Mouse (Mus musculus): ENCODE results near the gene Bloc1s1.

Bloc1s1 gene

DNA sequence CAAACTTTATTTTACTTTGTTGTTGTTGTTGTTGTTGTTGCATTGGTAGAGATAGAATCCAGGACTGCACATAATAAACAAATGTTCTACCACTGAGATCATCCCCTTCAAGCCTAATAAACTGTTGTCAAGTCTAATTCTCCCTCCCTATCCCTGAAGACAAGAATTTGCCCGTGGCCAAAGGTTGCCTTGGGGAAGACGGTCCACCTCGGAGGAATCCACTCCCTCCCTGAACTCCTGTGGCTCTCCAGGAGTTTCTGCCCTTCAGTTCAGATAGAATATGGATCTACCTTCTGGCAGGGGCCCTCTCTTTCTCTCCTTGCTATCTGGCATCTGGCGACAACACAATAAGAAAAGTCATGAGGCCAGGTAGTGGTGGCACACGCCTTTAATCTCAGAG lies 19.0 kb downstream of the Bloc1s1 start:
- no peak for DNase-seq (ENCODE audit: low spot score)

- DNase-seq (ENCODE audit: low spot score) = no peak
Observed at GRCm38 (mm10) chr10:128902409-128902988, 21.3 kb downstream of the Bloc1s1 start.

- no peak for DNase-seq (ENCODE audit: low spot score)
Observed at GRCm38 (mm10) chr10:128901409-128901808, 22.4 kb downstream of the Bloc1s1 start.

- no peak for DNase-seq (ENCODE audit: low spot score)
Observed at GRCm38 (mm10) chr10:128900698-128901097, 23.1 kb downstream of the Bloc1s1 start, which contains the start of gene Cd63. Cd63 (plus strand) TSS chr10:128900989.

- no peak for DNase-seq (ENCODE audit: low spot score)
Observed at GRCm38 (mm10) chr10:128899759-128900490, 23.9 kb downstream of the Bloc1s1 start.

DNA sequence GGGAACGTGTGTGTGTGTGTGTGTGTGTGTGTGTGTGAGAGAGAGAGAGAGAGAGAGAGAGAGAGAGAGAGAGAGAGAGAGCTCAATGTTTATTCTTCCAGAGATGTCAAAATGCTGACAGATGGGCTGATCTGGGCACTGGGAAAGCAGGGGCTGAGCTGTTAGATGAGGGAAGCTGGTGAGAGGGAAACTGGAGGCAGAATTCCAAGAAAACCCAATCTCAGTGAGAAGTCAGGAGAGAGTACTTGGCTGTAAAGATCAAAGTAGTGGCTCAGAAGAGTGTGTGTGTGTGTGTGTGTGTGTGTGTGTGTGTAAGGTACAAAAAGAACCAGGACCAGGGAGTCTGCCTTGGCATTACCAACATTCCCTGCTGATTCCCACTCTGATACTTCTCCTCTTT lies 26.3 kb downstream of the Bloc1s1 start:
- no peak for DNase-seq (ENCODE audit: low spot score)

- DNase-seq (ENCODE audit: low spot score) = no peak
Observed at GRCm38 (mm10) chr10:128896807-128897206, 27.0 kb downstream of the Bloc1s1 start.

DNA sequence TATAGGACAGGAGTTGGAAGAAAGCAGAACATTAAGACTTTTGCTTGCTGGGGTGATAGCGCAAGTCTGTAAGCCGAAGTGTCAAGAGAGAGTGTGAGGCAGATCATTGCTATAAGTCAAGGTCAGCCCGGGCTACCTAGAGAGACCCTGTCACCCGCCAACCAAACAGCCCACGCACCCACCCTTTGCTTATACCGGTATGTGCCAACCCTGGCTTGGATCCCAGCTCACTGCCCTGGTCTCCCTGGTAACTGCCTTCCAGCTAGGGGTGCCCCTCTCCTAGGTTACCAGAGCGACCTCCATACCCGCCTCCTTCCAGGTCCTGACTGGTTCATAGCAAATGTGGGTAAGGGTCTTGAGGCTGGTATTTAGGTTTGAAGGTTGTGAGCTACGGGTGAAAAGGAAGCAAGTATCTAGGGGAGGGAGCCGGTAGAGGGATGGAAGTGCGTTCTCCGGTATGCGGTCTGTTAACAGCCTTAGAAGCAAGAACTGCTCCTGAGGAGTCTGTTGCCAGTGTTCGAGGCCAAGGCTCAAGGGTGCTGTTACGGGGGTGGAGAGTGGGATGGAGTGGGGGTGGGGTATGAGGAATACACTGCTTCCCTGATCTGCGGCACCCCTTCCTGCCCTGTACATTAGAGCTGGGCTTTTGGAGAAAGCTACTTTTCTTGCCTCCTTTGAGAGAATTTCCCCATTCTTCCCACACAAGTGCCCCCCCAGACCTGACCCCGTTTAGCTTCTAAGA lies 27.7 kb downstream of the Bloc1s1 start:
- DNase-seq (ENCODE audit: low spot score) = no peak

- DNase-seq (ENCODE audit: low spot score) = peak; percentile 94
Observed at GRCm38 (mm10) chr10:128895437-128895836, 28.4 kb downstream of the Bloc1s1 start.

DNA sequence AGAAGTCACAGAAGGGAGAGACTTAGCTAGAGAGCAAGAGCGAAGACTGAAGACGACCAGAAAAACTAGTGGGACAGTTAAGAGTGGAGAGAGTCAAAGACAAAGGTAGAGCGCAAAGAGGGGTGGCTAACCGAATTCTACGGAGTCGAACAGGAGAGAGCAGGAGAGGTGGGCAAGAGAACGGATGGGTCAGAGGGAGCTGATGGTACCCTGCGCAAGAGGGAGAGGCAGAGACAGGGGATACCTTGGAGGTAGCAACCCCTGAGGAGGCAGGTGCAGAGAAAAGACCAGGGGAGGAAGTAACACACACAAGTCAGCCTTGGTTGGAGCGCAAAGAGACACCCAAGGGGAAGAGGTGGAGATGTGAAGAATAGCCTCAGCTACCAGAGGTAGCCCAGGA lies 31.6 kb downstream of the Bloc1s1 start:
- DNase-seq (ENCODE audit: low spot score) = peak; percentile 36

- peak; percentile 87 for DNase-seq (ENCODE audit: low spot score)
Observed at GRCm38 (mm10) chr10:128891296-128892094, 32.3 kb downstream of the Bloc1s1 start, which contains the start of gene Gdf11. Gdf11 (minus strand) TSS chr10:128891718.

DNA sequence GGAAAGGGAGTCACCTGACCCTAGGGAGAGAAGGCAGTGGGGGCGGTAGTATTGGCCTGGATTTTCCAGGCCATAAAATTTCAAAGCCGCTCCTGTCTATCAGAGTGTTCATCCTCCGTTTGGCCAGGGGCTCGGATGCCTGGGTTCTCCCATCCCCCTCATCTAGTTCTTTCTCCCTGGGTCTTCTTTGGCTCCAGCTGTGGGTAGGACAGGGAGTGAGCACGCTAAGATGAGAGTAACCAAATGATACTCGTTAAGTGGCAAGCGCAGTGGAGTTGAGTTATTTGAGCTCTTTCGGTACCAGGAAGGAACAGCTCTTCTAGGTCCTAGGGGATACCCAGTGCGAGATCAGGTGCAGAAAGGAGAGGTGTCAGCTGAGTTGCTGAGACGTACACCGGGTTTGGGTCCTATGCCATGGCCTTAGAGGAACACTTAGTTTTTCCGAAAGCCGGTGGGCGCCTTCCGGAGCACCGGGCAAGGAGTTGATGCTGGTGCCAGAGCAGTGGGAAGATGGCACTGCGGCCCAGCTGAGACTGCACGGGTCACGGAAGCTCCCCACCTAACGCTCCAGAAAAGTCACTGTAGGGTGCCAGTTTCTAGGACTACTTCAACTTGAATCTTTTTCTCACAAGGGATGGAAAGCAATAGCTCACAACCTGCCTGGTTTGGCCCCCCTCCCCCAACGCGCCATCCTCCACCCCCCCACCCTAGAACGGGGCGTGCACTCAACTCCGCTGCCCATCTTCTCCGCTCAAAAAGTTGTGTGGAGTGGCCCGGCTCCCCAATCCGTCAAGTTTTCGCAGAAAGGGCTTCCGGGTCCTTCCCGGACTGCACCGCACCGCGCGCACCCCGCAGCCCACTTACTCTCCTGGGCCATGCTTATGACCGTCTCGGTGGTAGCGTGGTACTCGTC lies 33.2 kb downstream of the Bloc1s1 start:
- DNase-seq (ENCODE audit: low spot score) = peak; percentile 35

- DNase-seq (ENCODE audit: low spot score) = no peak
Observed at GRCm38 (mm10) chr10:128889846-128890245, 34.0 kb downstream of the Bloc1s1 start.

GRCm38 (mm10) chr10:128888941-128889827 lies 34.7 kb downstream of the Bloc1s1 start:
- peak; percentile 90 for DNase-seq (ENCODE audit: low spot score)

- DNase-seq (ENCODE audit: low spot score) = no peak
Observed at GRCm38 (mm10) chr10:128882067-128882466, 41.8 kb downstream of the Bloc1s1 start.

DNA sequence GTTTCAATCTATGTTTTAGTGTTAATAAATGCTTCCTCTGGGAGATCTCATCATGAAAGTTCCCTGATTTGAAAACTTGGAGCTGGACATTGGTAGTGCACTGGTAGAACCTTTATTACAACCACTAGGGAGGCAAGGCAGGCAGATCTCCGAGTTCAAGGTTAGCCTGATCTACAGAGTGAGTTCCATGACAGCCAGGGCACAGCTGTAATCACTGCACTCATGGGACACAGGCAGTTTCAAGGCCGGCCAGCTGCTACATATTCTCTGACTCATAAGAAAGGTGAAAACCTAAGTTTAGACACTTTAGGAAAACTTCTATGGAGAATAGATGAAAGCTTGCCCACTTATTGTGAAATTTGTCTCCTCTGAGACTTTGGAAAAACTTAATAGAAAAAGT lies 45.0 kb downstream of the Bloc1s1 start:
- no peak for DNase-seq (ENCODE audit: low spot score)

DNA sequence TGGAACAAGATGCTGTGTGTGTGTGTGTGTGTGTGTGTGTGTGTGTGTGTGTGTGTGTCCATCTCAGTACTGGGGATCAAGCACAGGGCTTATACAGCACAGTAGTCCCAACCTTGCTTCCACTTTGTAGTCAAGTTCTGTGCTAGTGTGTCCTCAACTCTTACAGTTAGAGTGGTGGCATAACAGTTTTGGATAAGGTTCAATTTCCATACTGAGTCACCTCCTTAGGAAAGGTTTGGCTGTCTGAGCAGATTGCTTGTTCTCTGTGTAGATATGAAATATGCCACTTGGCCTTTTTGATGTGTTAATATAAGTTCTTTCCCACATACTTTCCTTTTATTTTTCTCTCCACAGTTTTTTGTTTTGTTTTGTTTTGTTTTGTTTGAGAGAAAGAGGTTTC lies 45.5 kb downstream of the Bloc1s1 start:
- no peak for DNase-seq (ENCODE audit: low spot score)

GRCm38 (mm10) chr10:128870341-128870740 lies 53.5 kb downstream of the Bloc1s1 start:
- DNase-seq (ENCODE audit: low spot score) = no peak
